Mouse (Mus musculus) liver, embryonic 14.5 days (tissue): ENCODE results near the gene Ebf1. TPM values are rescaled to one million over a fixed set of nuclear protein-coding genes. Genes with fewer than 3 reads are reported as not detected.

Source experiments
- ATAC-seq: fragments of 200-750 bp; cut with Nextera tagmentation; 2 replicates; pipeline ENCODE4 v1.8.0; 2017; ENCODE audit warnings: moderate number of reproducible peaks, mild to moderate bottlenecking, moderate library complexity; ENCODE audit not compliant: insufficient read depth
- DNase-seq, 3 experiments: peaks; one replicate each; pipeline ENCODE4 v3.0.0-alpha.2; 2012 to 2013; ENCODE audit warnings: low read depth in 3 of 3, low spot score in 3 of 3
- H3K27ac ChIP-seq: fragments of 300-500 bp; sonication (generic); 2 replicates; pipeline ENCODE4 v1.5.1; 2014; ENCODE audit warnings: moderate library complexity, mild to moderate bottlenecking, control low read depth, inconsistent platforms
- H3K27me3 ChIP-seq: fragments of 300-500 bp; sonication (generic); 2 replicates; pipeline ENCODE4 v1.6.1; 2014; ENCODE audit warnings: mild to moderate bottlenecking, low read length, moderate library complexity; ENCODE audit not compliant: control insufficient read depth, insufficient read depth
- H3K36me3 ChIP-seq: fragments of 300-500 bp; sonication (generic); replicated peaks from 2 replicates; pipeline ENCODE4 v1.6.1; 2014; ENCODE audit warnings: low read depth; ENCODE audit not compliant: control insufficient read depth, insufficient read depth
- H3K4me1 ChIP-seq, 2 experiments: fragments of 200-500 bp in 1 of 2; fragments of 300-500 bp in 1 of 2; sonication (generic) in 1 of 2; replicated peaks; 2 replicates each; pipeline ENCODE4 v1.6.1; 2012 to 2014; ENCODE audit warnings: antibody characterized with exemption in 1 of 2, inconsistent platforms in 1 of 2, low read length in 1 of 2; ENCODE audit not compliant: control insufficient read depth in 2 of 2, insufficient read depth in 2 of 2
- H3K4me2 ChIP-seq: fragments of 300-500 bp; sonication (generic); 2 replicates; pipeline ENCODE4 v1.6.1; 2014; ENCODE audit warnings: low read depth, mild to moderate bottlenecking, control low read depth, moderate library complexity
- H3K4me3 ChIP-seq, 2 experiments: fragments of 200-500 bp in 1 of 2; fragments of 300-500 bp in 1 of 2; sonication (generic) in 1 of 2; 2 replicates each; pipeline ENCODE4 v1.5.1; 2012 to 2014; ENCODE audit warnings: low read depth in 2 of 2, low read length in 2 of 2, mild to moderate bottlenecking in 2 of 2, control low read depth in 1 of 2, inconsistent platforms in 1 of 2, moderate library complexity in 1 of 2; ENCODE audit not compliant: insufficient read depth in 1 of 2
- H3K9ac ChIP-seq: fragments of 300-500 bp; sonication (generic); replicated peaks from 2 replicates; pipeline ENCODE4 v1.6.1; 2014; ENCODE audit warnings: mild to moderate bottlenecking, control low read depth, moderate library complexity
- H3K9me3 ChIP-seq: fragments of 300-500 bp; sonication (generic); 2 replicates; pipeline ENCODE4 v1.6.1; 2016; ENCODE audit warnings: low read length, mixed read lengths; ENCODE audit not compliant: control insufficient read depth
- CTCF ChIP-seq: IDR thresholded peaks from 2 replicates; pipeline ENCODE4 v1.5.1; 2016; ENCODE audit warnings: antibody characterized with exemption, low read depth, control low read depth
- EP300 ChIP-seq: IDR thresholded peaks from 2 replicates; pipeline ENCODE4 v1.6.1; 2016; ENCODE audit warnings: antibody characterized with exemption, low read depth
- WGBS: fragments of 180-500 bp; shearing (Covaris S2); extraction: QIAGEN DNeasy Blood & Tissue Kit; methylation state at CpG from one replicate; pipeline ENCODE4 v1.1.7; 2014; ENCODE audit not compliant: insufficient replicate concordance; 5-methylcytosine and 5-hydroxymethylcytosine counted together
- polyA plus RNA-seq, 2 experiments: library from polyadenylated mRNA; depleted of rRNA in 1 of 2; stranded (reverse) in 1 of 2; unstranded in 1 of 2; fragments of >200 nt; fragmentation: Nextera tagmentation in 1 of 2; extraction: Ambion mirVana in 1 of 2; gene quantifications; 2 replicates each; pipeline versions ENCODE4 v1.2.1 to v1.2.3; 2012 to 2014

Ebf1 gene
- polyA plus RNA-seq, 2 experiments, result 0.20 to 0.34 TPM

DNA sequence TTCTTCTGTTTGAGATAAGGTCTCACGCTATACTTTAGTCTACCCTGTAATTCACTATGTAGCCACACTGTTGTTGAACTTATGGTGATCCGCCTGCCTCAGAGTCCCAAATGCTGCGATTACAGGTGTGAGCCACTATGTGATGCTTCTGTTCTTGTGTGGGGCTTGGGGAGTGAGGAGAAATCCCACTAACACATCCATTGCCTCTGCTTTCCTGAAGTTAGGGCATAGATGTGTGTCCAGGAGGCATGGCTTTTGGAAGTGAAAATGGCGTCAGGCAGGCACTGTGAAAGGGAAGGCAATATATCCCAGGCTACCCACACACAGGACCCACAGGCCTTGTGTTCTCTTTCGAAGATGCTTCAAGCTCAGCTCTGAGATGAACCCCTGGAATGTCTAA, 86.8 kb downstream of the Ebf1 start:
- TF ChIP-seq EP300, result no peak
- Histone ChIP-seq H3K9me3 (no peaks in the 10 kb centered on the region), H3K27me3 (no peaks in the 10 kb centered on the region), H3K4me2 (no peak overlapping the region), H3K36me3 (no peaks in the 10 kb centered on the region), H3K9ac (no peak overlapping the region), H3K4me1 (no peaks in the 10 kb centered on the region), H3K27ac (no peak overlapping the region), H3K4me3 (no peak overlapping the region)
- ATAC-seq (no peak), DNase-seq (no peak)
- WGBS, result 62% methylated on average over 5 of the region's 5 CpGs

DNA sequence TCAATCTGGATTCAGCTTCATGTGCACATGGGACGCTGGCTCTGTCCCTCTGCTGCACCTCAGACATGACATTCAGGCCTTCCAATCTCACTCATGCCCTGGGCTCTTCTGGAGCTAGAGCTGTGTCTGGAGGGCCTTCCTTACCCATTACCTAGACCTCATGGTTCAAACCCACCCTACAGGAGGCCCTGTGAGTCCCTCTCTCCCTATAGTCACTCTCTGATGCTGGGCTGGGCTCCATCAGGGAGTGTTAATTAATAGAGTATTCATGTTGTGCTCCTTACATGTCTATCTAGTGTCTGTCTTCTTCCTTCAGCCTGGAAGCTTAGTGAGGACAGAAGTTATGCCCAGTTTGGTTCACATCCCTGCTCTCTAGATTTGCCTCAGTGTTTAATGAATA, 88.7 kb downstream of the Ebf1 start:
- ATAC-seq, result no peak
- WGBS, result 33% methylated on average over 1 of the region's 1 CpGs
- no peak overlapping the region for H3K27ac ChIP-seq
- H3K4me1 ChIP-seq, result no peaks in the 10 kb centered on the region
- H3K27me3 ChIP-seq, result no peaks in the 10 kb centered on the region
- no peaks in the 10 kb centered on the region for H3K36me3 ChIP-seq
- no peak for DNase-seq
- H3K9me3 ChIP-seq, result no peaks in the 10 kb centered on the region
- H3K9ac ChIP-seq, result no peak overlapping the region
- TF ChIP-seq EP300 (no peak), CTCF (no peak)
- no peak overlapping the region for H3K4me3 ChIP-seq
- H3K4me2 ChIP-seq, result no peak overlapping the region

DNA sequence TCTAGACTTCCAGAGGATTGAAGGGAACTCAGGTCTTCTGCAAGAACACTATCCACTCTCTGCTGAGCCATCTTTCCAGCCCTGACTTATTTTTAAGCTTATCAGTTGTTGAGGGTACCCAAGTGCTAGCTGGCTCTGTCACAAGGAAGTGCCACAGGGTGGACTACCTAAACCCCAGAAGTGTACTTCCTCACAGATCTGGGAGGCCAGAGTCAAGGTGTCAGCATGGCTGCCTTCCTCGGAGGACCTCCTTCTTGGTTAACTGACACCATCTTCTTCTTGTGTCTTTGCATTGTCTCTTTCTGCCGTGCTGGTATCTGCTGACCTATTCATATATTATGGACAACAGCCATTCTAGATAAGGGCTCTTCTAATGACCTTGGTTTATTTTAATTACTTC, 89.3 kb downstream of the Ebf1 start:
- H3K4me1 ChIP-seq, result no peaks in the 10 kb centered on the region
- 49% methylated on average over 2 of the region's 2 CpGs for WGBS

DNA sequence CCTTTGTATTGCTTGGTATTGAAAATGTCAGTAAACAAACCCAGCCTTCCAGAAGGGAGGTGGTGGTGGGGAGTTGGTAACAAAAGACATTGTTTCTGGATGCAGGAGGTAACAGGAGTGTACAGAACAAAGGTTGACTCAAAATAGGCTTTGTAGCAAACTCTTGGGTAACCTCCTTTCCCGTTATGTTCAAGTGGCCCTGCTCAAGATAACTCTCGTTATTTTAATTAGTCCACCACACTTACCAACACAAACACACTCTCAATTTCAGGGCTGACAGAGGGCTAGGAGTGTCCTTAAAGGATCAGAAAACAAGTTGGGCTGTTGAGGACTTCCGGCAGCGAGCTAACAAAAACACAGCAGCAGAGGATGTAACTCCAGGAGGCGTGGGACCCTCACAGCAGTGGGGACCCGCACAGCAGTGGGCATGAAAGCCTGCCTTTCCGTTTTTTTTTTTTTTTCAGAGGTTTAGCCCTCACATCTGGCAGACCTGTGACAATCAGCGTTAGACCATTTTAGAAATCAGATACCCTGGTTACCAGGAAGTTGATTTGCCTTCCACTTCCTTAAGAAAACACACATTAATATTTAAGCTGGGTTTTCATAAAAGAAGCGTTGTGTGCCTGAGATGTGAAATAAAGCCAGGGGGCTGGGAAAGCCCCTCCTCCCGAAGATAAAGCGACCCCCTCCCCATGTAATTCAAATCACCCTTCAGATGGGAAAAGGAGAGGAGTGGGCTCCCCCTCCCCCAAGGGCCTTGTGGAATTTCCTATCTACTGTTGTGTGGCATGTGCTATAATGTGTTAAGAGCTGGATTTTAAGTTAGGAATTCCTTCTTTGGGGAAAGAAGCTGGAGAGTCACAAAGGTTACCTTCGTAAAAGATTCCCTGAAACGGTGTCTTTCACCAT, 90.5 kb downstream of the Ebf1 start:
- no peak overlapping the region for H3K4me3 ChIP-seq
- TF ChIP-seq EP300, result no peak
- TF ChIP-seq CTCF, result no peak
- no peak overlapping the region for H3K27ac ChIP-seq
- no peak for DNase-seq
- no peaks in the 10 kb centered on the region for H3K36me3 ChIP-seq
- H3K4me1 ChIP-seq, result no peaks in the 10 kb centered on the region
- no peaks in the 10 kb centered on the region for H3K27me3 ChIP-seq
- WGBS, result 18% methylated on average over 13 of the region's 13 CpGs
- ATAC-seq, result no peak
- no peaks in the 10 kb centered on the region for H3K9me3 ChIP-seq
- no peak overlapping the region for H3K9ac ChIP-seq
- no peak overlapping the region for H3K4me2 ChIP-seq

More for the DNA sequence above, 89.3 kb downstream of the Ebf1 start:
- H3K9ac ChIP-seq, result no peak overlapping the region
- no peaks in the 10 kb centered on the region for H3K36me3 ChIP-seq
- ATAC-seq, result no peak
- H3K27me3 ChIP-seq, result no peaks in the 10 kb centered on the region
- H3K4me2 ChIP-seq, result no peak overlapping the region
- no peak overlapping the region for H3K4me3 ChIP-seq
- DNase-seq, result no peak
- H3K9me3 ChIP-seq, result no peaks in the 10 kb centered on the region
- no peak overlapping the region for H3K27ac ChIP-seq
- TF ChIP-seq EP300, result no peak
- no peak for TF ChIP-seq CTCF

DNA sequence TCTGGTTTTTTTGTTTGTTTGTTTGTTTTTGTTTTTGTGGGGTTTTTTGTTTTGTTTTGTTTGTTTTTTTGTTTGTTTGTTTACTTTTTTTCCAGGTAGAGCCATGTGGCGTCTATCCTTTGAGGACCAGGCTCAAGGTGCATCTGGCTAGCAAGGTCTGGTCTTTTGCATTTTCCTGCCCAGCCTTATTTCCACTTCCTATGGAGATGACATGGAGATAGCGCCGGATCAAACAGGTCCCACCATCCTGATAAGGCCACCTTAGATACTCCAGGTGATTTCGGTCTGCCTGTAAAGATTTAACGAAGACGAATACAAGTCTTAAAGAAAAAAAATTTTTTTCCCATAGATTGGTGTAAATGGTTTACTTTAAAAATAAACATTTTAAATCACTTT, 91.2 kb downstream of the Ebf1 start:
- Histone ChIP-seq H3K4me1 (no peaks in the 10 kb centered on the region), H3K4me3 (no peak overlapping the region)

More for the DNA sequence above, 91.2 kb downstream of the Ebf1 start:
- DNase-seq (no peak), ATAC-seq (no peak)
- H3K27me3 ChIP-seq, result no peaks in the 10 kb centered on the region
- H3K9ac ChIP-seq, result no peak overlapping the region
- no peaks in the 10 kb centered on the region for H3K9me3 ChIP-seq
- TF ChIP-seq CTCF (no peak), EP300 (no peak)
- 53% methylated on average over 6 of the region's 6 CpGs for WGBS
- no peak overlapping the region for H3K4me2 ChIP-seq
- H3K27ac ChIP-seq, result no peak overlapping the region
- H3K36me3 ChIP-seq, result no peaks in the 10 kb centered on the region
